Mouse (Mus musculus): ENCODE results near the gene Hnrnpf. TPM values are rescaled to one million over a fixed set of nuclear protein-coding genes. Genes with fewer than 3 reads are reported as not detected.

Gene Hnrnpf
- polyA plus RNA-seq, 1 experiment, result 316 TPM

- WGBS, result under 1% methylated on average over 67 of the region's 67 CpGs
- peak; percentile 99 for DNase-seq
- TF ChIP-seq POLR2A (IDR thresholded peaks at IDR 0.05; ENCODE audit: control insufficient read depth, extremely low read depth, insufficient read depth, low read length, poor library complexity) (peak; percentile 97), CTCF (IDR thresholded peaks at IDR 0.05; ENCODE audit: borderline replicate concordance, control insufficient read depth, extremely low read depth, insufficient read depth, low read length, poor library complexity) (peak; percentile 99)
- Histone ChIP-seq H3K4me3 (ENCODE audit: control insufficient read depth, insufficient read depth, low read length) (peak overlapping the region; percentile 79), H3K4me1 (replicated peaks; ENCODE audit: control insufficient read depth, insufficient read depth, low read length) (peaks cover 17% of the 10 kb centered on the region), H3K27ac (ENCODE audit: control insufficient read depth, insufficient read depth, low read length) (peak overlapping the region; percentile 94), H3K36me3 (ENCODE audit: control insufficient read depth, insufficient read depth, low read length) (no peaks in the 10 kb centered on the region), H3K27me3 (ENCODE audit: control insufficient read depth, insufficient read depth, low read length) (no peaks in the 10 kb centered on the region)
Observed at GRCm38 (mm10) chr6:117879408-117880115, 20.6 kb upstream of the Hnrnpf start.

GRCm38 (mm10) chr6:117880394-117880838 is 19.7 kb upstream of the Hnrnpf start:
- DNase-seq, result no peak
- 42% methylated on average over 3 of the region's 3 CpGs for WGBS
- Histone ChIP-seq H3K36me3 (ENCODE audit: control insufficient read depth, insufficient read depth, low read length) (no peaks in the 10 kb centered on the region), H3K27ac (ENCODE audit: control insufficient read depth, insufficient read depth, low read length) (no peak overlapping the region), H3K4me1 (replicated peaks; ENCODE audit: control insufficient read depth, insufficient read depth, low read length) (peaks cover 17% of the 10 kb centered on the region), H3K4me3 (ENCODE audit: control insufficient read depth, insufficient read depth, low read length) (no peak overlapping the region), H3K27me3 (ENCODE audit: control insufficient read depth, insufficient read depth, low read length) (no peaks in the 10 kb centered on the region)
- TF ChIP-seq POLR2A (IDR thresholded peaks at IDR 0.05; ENCODE audit: control insufficient read depth, extremely low read depth, insufficient read depth, low read length, poor library complexity) (no peak), CTCF (IDR thresholded peaks at IDR 0.05; ENCODE audit: borderline replicate concordance, control insufficient read depth, extremely low read depth, insufficient read depth, low read length, poor library complexity) (no peak)

DNA sequence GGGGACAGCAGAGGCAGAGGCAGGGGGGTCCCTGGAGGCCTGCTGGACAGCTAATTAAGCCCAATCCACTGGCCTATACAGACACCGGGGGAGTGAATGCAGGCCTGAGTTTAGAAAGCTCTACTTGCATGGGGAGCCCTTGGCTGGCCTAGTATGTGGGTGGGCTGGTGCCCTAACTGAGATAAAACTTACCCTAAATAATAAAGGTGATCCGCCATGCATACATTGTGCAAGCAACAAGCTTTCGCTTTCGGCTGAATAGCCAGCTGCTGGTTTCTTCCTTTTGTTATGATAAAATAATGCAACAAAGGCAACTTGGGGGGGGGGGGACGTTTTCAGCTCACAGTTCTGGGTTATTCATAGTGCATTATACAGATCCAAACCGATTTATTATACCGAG is 18.9 kb upstream of the Hnrnpf start:
- no peaks in the 10 kb centered on the region for H3K27me3 ChIP-seq (ENCODE audit: control insufficient read depth, insufficient read depth, low read length)
- H3K4me3 ChIP-seq (ENCODE audit: control insufficient read depth, insufficient read depth, low read length), result no peak overlapping the region
- peak overlapping the region; percentile 96; the same call in 1 of the 2 replicates for H3K27ac ChIP-seq (ENCODE audit: control insufficient read depth, insufficient read depth, low read length)
- H3K4me1 ChIP-seq (replicated peaks; ENCODE audit: control insufficient read depth, insufficient read depth, low read length), result peaks cover 17% of the 10 kb centered on the region
- H3K36me3 ChIP-seq (ENCODE audit: control insufficient read depth, insufficient read depth, low read length), result no peaks in the 10 kb centered on the region
- 85% methylated on average over 7 of the region's 7 CpGs for WGBS
- no peak for TF ChIP-seq CTCF (IDR thresholded peaks at IDR 0.05; ENCODE audit: borderline replicate concordance, control insufficient read depth, extremely low read depth, insufficient read depth, low read length, poor library complexity)
- TF ChIP-seq POLR2A (IDR thresholded peaks at IDR 0.05; ENCODE audit: control insufficient read depth, extremely low read depth, insufficient read depth, low read length, poor library complexity), result no peak
- DNase-seq, result no peak

DNA sequence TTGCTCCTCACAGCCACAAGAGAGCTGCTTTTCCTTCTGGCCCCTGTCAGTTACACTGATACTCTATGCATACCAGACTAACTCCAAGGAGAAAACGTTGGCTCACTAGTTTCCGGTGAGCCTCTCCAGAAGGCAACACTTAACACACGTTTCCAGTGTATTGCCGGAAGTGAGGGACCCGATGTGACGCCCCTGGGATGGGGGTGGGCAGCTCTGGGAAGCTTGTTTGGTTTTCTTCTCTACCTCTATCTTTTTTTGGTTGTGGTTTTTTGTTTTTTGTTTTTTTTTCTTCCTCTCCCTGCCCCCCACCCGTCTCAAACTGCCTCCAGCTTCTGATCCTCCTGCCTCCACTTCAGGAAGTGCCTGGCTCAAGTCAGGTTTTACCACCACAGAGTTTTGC is 18.1 kb upstream of the Hnrnpf start:
- DNase-seq, result peak; percentile 47
- no peaks in the 10 kb centered on the region for H3K36me3 ChIP-seq (ENCODE audit: control insufficient read depth, insufficient read depth, low read length)
- peaks cover 17% of the 10 kb centered on the region for H3K4me1 ChIP-seq (replicated peaks; ENCODE audit: control insufficient read depth, insufficient read depth, low read length)
- H3K4me3 ChIP-seq (ENCODE audit: control insufficient read depth, insufficient read depth, low read length), result no peak overlapping the region
- no peaks in the 10 kb centered on the region for H3K27me3 ChIP-seq (ENCODE audit: control insufficient read depth, insufficient read depth, low read length)
- no peak for TF ChIP-seq CTCF (IDR thresholded peaks at IDR 0.05; ENCODE audit: borderline replicate concordance, control insufficient read depth, extremely low read depth, insufficient read depth, low read length, poor library complexity)
- no peak for TF ChIP-seq POLR2A (IDR thresholded peaks at IDR 0.05; ENCODE audit: control insufficient read depth, extremely low read depth, insufficient read depth, low read length, poor library complexity)
- 13% methylated on average over 7 of the region's 7 CpGs for WGBS
- H3K27ac ChIP-seq (ENCODE audit: control insufficient read depth, insufficient read depth, low read length), result peak overlapping the region; percentile 96

- DNase-seq, result no peak
- 94% methylated on average over 2 of the region's 2 CpGs for WGBS
- TF ChIP-seq CTCF (IDR thresholded peaks at IDR 0.05; ENCODE audit: borderline replicate concordance, control insufficient read depth, extremely low read depth, insufficient read depth, low read length, poor library complexity) (no peak), POLR2A (IDR thresholded peaks at IDR 0.05; ENCODE audit: control insufficient read depth, extremely low read depth, insufficient read depth, low read length, poor library complexity) (no peak)
- no peaks in the 10 kb centered on the region for H3K27me3 ChIP-seq (ENCODE audit: control insufficient read depth, insufficient read depth, low read length)
- no peak overlapping the region for H3K4me3 ChIP-seq (ENCODE audit: control insufficient read depth, insufficient read depth, low read length)
- H3K27ac ChIP-seq (ENCODE audit: control insufficient read depth, insufficient read depth, low read length), result no peak overlapping the region
- H3K4me1 ChIP-seq (replicated peaks; ENCODE audit: control insufficient read depth, insufficient read depth, low read length), result peaks cover 29% of the 10 kb centered on the region
- no peaks in the 10 kb centered on the region for H3K36me3 ChIP-seq (ENCODE audit: control insufficient read depth, insufficient read depth, low read length)
Observed at GRCm38 (mm10) chr6:117885943-117886342, 14.2 kb upstream of the Hnrnpf start.

DNA sequence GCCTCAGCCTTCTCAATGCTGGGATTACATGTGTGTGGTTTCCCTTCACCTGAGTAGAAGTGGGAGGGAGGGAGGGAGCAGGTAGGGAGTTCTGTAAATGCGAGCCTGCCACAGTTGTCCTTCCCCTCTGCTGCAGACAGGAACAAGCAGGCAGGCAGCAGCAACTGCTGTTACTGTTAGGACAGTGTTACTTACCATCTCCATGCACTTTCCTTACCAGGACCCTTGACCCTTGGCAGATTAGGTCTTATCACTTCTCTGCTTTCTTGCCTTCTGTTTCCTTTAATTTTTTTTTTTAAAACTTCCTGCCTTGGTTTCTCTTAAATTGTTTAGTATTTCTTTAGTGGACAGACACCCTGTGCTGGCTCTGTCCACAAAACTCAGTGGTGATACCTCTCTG is 12.1 kb upstream of the Hnrnpf start:
- Histone ChIP-seq H3K36me3 (ENCODE audit: control insufficient read depth, insufficient read depth, low read length) (no peaks in the 10 kb centered on the region), H3K4me3 (ENCODE audit: control insufficient read depth, insufficient read depth, low read length) (no peak overlapping the region), H3K27ac (ENCODE audit: control insufficient read depth, insufficient read depth, low read length) (no peak overlapping the region), H3K27me3 (ENCODE audit: control insufficient read depth, insufficient read depth, low read length) (no peaks in the 10 kb centered on the region), H3K4me1 (replicated peaks; ENCODE audit: control insufficient read depth, insufficient read depth, low read length) (peaks cover 27% of the 10 kb centered on the region)
- no peak for DNase-seq
- 76% methylated on average over 1 of the region's 1 CpGs for WGBS
- TF ChIP-seq CTCF (IDR thresholded peaks at IDR 0.05; ENCODE audit: borderline replicate concordance, control insufficient read depth, extremely low read depth, insufficient read depth, low read length, poor library complexity) (no peak), POLR2A (IDR thresholded peaks at IDR 0.05; ENCODE audit: control insufficient read depth, extremely low read depth, insufficient read depth, low read length, poor library complexity) (no peak)

Measured in thymus, adult 2 months (tissue).